Mouse (Mus musculus) forebrain, embryonic 10.5 days (tissue): ENCODE results near the gene Pln. TPM values are rescaled to one million over a fixed set of nuclear protein-coding genes. Genes with fewer than 3 reads are reported as not detected.

Experiments used
- DNase-seq: peaks from one replicate; pipeline ENCODE4 v3.0.0-alpha.2; 2017; ENCODE audit warnings: low spot score; ENCODE audit errors: extremely low spot score
- H3K27ac ChIP-seq: fragments of 300-500 bp; sonication (generic); 2 replicates; pipeline ENCODE4 v1.5.1; 2016; ENCODE audit warnings: mild to moderate bottlenecking
- H3K27me3 ChIP-seq: fragments of 300-500 bp; sonication (generic); 2 replicates; pipeline ENCODE4 v1.6.1; 2016; ENCODE audit warnings: mild to moderate bottlenecking; ENCODE audit not compliant: poor library complexity, severe bottlenecking
- H3K36me3 ChIP-seq: fragments of 300-500 bp; sonication (generic); replicated peaks from 2 replicates; pipeline ENCODE4 v1.6.1; 2016; ENCODE audit warnings: mild to moderate bottlenecking, moderate library complexity
- H3K4me1 ChIP-seq: fragments of 300-500 bp; sonication (generic); 2 replicates; pipeline ENCODE4 v1.6.1; 2016
- H3K4me3 ChIP-seq: fragments of 300-500 bp; sonication (generic); 2 replicates; pipeline ENCODE4 v1.5.1; 2016; ENCODE audit warnings: mild to moderate bottlenecking, moderate library complexity
- H3K9me3 ChIP-seq: fragments of 300-500 bp; sonication (generic); 2 replicates; pipeline ENCODE4 v1.6.1; 2016; ENCODE audit warnings: mild to moderate bottlenecking, moderate library complexity
- WGBS: fragments of 180-500 bp; shearing (Covaris S2); methylation state at CpG from one replicate; pipeline ENCODE4 v1.1.7; 2016; 5-methylcytosine and 5-hydroxymethylcytosine counted together
- polyA plus RNA-seq: library from polyadenylated mRNA; unstranded; fragments of >200 nt; fragmentation: Nextera tagmentation; extraction: Ambion mirVana; gene quantifications from 2 replicates; pipeline ENCODE4 v1.2.1, GENCODE M21; 2016

The Pln gene
- polyA plus RNA-seq = 0.86 and 1.4 TPM in 2 replicates

DNA sequence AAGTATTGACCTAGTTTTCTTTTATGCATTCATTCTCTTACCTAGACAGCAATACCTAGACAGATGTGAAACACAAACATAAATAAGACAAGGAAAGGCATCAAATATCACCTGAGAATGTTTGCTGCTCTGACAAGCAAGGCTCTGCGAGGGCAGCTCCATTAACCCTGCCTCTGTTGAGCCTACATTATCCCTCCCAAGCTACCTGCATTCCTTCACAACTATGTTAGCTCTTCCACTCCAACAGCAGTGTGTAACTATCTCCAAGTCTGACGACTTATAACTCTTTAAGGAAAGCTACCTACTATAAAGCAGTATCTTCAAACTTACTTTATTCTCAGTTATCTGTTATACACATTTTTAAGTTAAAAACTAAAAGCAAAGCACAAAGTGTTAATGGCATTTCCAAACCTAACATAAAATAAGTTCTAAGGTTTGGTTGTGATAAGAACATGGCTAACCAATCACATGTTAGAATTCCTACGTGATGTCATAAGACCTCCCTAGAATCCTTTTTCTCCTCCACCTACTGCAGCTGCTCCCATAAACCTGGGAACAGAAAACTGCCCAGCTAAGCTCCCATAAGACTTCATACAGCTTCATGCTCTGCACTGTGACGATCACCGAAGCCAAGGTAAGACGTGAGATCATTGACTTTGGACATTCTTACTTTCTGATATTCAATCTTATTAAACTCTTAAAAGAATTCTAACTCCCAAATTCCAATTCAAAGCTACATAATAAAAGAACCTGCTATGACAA lies at the start of gene Pln:
Gene Pln (plus strand): TSS at position 506 of the 762 bp plus-strand sequence.
- H3K4me1 ChIP-seq = no peaks in the 10 kb centered on the region
- H3K9me3 ChIP-seq = no peaks in the 10 kb centered on the region
- H3K27ac ChIP-seq = no peak within 1 kb of the TSS
- H3K27me3 ChIP-seq = no peaks in the 10 kb centered on the region
- H3K36me3 ChIP-seq = no peaks in the 10 kb centered on the region
- no peak for DNase-seq
- no peak within 1 kb of the TSS for H3K4me3 ChIP-seq
- WGBS = 85% methylated on average over 6 of the region's 6 CpGs

GRCm38 (mm10) chr10:53305867-53306266 lies 31.6 kb upstream of the Pln start:
- WGBS = 47% methylated on average over 3 of the region's 3 CpGs
- no peak for DNase-seq
- H3K27me3 ChIP-seq = no peaks in the 10 kb centered on the region

DNA sequence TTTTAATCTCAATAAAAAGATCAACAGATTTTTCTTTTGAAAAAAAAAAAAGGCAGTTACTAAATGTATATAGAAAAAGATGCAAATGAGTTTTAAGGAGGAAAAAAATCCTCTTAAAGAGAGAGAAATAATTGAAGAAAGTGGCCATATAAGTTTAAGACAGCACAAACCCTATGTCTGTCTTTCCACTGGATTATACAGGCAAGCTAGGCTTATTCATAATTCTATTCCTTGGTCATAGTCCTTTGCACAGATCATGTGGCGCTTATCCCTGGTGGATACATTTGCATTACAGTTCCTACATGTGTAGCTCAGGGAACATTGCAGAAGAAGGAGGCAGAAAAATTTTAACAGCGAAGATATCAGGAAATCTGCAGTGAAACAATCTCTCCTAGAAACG lies 30.8 kb upstream of the Pln start:
- H3K27me3 ChIP-seq = no peaks in the 10 kb centered on the region
- no peak overlapping the region for H3K4me3 ChIP-seq
- H3K4me1 ChIP-seq = no peaks in the 10 kb centered on the region
- H3K36me3 ChIP-seq = no peaks in the 10 kb centered on the region; the same call in 1 of the 2 replicates
- no peak for DNase-seq
- H3K27ac ChIP-seq = no peak overlapping the region
- WGBS = 95% methylated on average over 3 of the region's 3 CpGs
- H3K9me3 ChIP-seq = no peaks in the 10 kb centered on the region

More at GRCm38 (mm10) chr10:53305867-53306266, 31.6 kb upstream of the Pln start:
- no peaks in the 10 kb centered on the region for H3K9me3 ChIP-seq
- peaks cover 7% of the 10 kb centered on the region for H3K36me3 ChIP-seq
- H3K27ac ChIP-seq = no peak overlapping the region
- no peaks in the 10 kb centered on the region for H3K4me1 ChIP-seq
- no peak overlapping the region for H3K4me3 ChIP-seq

GRCm38 (mm10) chr10:53323367-53323766 lies 14.1 kb upstream of the Pln start:
- DNase-seq = no peak
- no peaks in the 10 kb centered on the region for H3K36me3 ChIP-seq
- no peak overlapping the region for H3K4me3 ChIP-seq
- H3K27me3 ChIP-seq = no peaks in the 10 kb centered on the region
- no peaks in the 10 kb centered on the region for H3K9me3 ChIP-seq
- H3K27ac ChIP-seq = no peak overlapping the region
- H3K4me1 ChIP-seq = no peaks in the 10 kb centered on the region

GRCm38 (mm10) chr10:53324663-53325062 lies 12.8 kb upstream of the Pln start:
- WGBS = 76% methylated on average over 1 of the region's 1 CpGs
- H3K9me3 ChIP-seq = no peaks in the 10 kb centered on the region
- no peak overlapping the region for H3K4me3 ChIP-seq
- H3K27ac ChIP-seq = no peak overlapping the region
- H3K36me3 ChIP-seq = no peaks in the 10 kb centered on the region
- DNase-seq = no peak
- no peaks in the 10 kb centered on the region for H3K4me1 ChIP-seq
- H3K27me3 ChIP-seq = no peaks in the 10 kb centered on the region

DNA sequence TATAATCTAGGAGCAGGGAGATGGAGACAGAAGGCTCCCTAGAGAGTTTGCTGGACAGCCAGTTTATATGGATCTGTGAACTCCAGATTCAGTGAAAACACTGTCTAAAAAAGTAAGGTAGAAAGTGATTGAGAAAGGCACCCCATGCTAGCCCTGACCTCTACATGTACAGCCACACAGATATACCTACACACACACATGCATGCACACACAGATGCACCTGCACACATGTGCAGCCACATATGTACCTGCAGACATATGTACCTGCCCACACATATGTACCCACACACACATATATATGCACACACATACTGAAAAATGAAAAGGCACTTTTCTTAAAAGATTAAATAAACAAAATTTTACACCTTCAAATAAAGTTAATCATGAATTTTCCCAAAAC lies 11.1 kb upstream of the Pln start:
- DNase-seq = no peak
- H3K4me3 ChIP-seq = no peak overlapping the region
- H3K27me3 ChIP-seq = no peaks in the 10 kb centered on the region
- no peaks in the 10 kb centered on the region for H3K4me1 ChIP-seq
- H3K27ac ChIP-seq = no peak overlapping the region
- H3K36me3 ChIP-seq = no peaks in the 10 kb centered on the region
- H3K9me3 ChIP-seq = no peaks in the 10 kb centered on the region

DNA sequence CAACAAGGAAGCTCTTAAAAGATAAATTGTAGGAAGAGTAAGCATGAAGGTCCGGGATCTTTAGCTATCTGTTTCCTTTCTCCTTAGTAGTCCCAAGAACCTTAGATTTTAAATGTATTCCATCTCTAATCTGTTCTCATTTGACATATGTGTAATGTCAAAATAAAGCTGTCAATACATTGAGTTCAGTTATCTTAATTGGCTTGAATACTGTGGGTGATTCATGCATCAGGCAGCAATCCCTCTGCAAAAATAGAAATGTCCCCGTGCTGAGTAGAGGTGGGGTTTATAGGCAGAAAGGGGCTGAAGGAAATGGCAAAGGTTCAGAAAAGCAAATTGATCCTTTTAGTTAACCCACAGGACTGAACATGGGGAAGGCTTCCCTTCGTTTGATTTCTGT lies 8.2 kb upstream of the Pln start:
- H3K4me1 ChIP-seq = no peaks in the 10 kb centered on the region
- 82% methylated on average over 3 of the region's 3 CpGs for WGBS
- no peaks in the 10 kb centered on the region for H3K36me3 ChIP-seq
- H3K9me3 ChIP-seq = no peaks in the 10 kb centered on the region
- no peaks in the 10 kb centered on the region for H3K27me3 ChIP-seq
- no peak overlapping the region for H3K4me3 ChIP-seq
- no peak for DNase-seq
- no peak overlapping the region for H3K27ac ChIP-seq

GRCm38 (mm10) chr10:53332752-53333151 lies 4.7 kb upstream of the Pln start:
- Histone ChIP-seq H3K4me1 (no peaks in the 10 kb centered on the region), H3K27ac (no peak overlapping the region), H3K36me3 (no peaks in the 10 kb centered on the region), H3K4me3 (no peak overlapping the region), H3K9me3 (no peaks in the 10 kb centered on the region), H3K27me3 (no peaks in the 10 kb centered on the region)
- DNase-seq = no peak
- WGBS = 83% methylated on average over 2 of the region's 2 CpGs

GRCm38 (mm10) chr10:53335266-53335665 lies 2.2 kb upstream of the Pln start:
- Histone ChIP-seq H3K27ac (no peak overlapping the region), H3K4me1 (no peaks in the 10 kb centered on the region), H3K4me3 (no peak overlapping the region), H3K36me3 (no peaks in the 10 kb centered on the region), H3K9me3 (no peaks in the 10 kb centered on the region), H3K27me3 (no peaks in the 10 kb centered on the region)
- 90% methylated on average over 2 of the region's 2 CpGs for WGBS
- no peak for DNase-seq

DNA sequence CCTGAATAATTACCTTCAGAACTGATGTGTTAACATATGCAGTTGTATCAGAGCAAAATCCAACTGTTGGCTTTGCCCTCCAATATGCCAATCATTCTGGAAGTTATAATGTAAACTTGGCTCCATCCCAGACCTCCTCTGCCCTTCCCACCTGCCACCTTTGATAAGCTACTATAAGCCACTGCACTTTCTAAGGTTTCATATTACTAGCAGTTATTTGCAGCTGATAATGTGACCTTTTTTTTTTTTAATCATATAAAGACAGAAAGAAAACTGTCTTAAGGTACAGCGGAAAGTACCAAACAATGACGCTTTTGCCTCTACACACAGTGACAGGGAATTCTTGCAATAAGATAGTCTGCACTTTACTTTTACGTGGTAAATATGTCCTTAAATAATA lies 1.5 kb upstream of the Pln start:
- H3K9me3 ChIP-seq = no peaks in the 10 kb centered on the region

GRCm38 (mm10) chr10:53339045-53339444 lies 1.6 kb downstream of the Pln start:
- Histone ChIP-seq H3K9me3 (no peaks in the 10 kb centered on the region), H3K27me3 (no peaks in the 10 kb centered on the region), H3K27ac (no peak overlapping the region), H3K4me3 (no peak overlapping the region), H3K36me3 (no peaks in the 10 kb centered on the region), H3K4me1 (no peaks in the 10 kb centered on the region)
- WGBS = 68% methylated on average over 2 of the region's 2 CpGs
- DNase-seq = no peak

More for the DNA sequence above, 1.5 kb upstream of the Pln start:
- Histone ChIP-seq H3K4me1 (no peaks in the 10 kb centered on the region), H3K27me3 (no peaks in the 10 kb centered on the region), H3K27ac (no peak overlapping the region), H3K4me3 (no peak overlapping the region), H3K36me3 (no peaks in the 10 kb centered on the region)
- DNase-seq = no peak
- 93% methylated on average over 3 of the region's 3 CpGs for WGBS

GRCm38 (mm10) chr10:53341288-53341965 lies 4.0 kb downstream of the Pln start:
- Histone ChIP-seq H3K27me3 (no peaks in the 10 kb centered on the region), H3K36me3 (no peaks in the 10 kb centered on the region), H3K9me3 (no peaks in the 10 kb centered on the region), H3K27ac (no peak overlapping the region), H3K4me3 (no peak overlapping the region), H3K4me1 (no peaks in the 10 kb centered on the region)
- WGBS = 80% methylated on average over 7 of the region's 7 CpGs
- DNase-seq = no peak

- Histone ChIP-seq H3K36me3 (no peaks in the 10 kb centered on the region), H3K4me1 (no peaks in the 10 kb centered on the region), H3K4me3 (no peak overlapping the region), H3K27me3 (no peaks in the 10 kb centered on the region), H3K27ac (no peak overlapping the region), H3K9me3 (no peaks in the 10 kb centered on the region)
- DNase-seq = no peak
- 91% methylated on average over 9 of the region's 9 CpGs for WGBS
These were observed 4.8 kb downstream of the Pln start for GRCm38 (mm10) chr10:53342166-53342728.
